Mouse (Mus musculus) spleen, postnatal 10 days (tissue): ENCODE results near the gene Hand2.

Experiments
- DNase-seq, 2 experiments: peaks; one replicate each; pipeline ENCODE4 v3.0.0; 2021 to 2022; ENCODE audit warnings: low spot score in 2 of 2

Hand2 gene

GRCm38 (mm10) chr8:57324671-57325070 is 3.9 kb downstream of the Hand2 start:
- no peak for DNase-seq

GRCm38 (mm10) chr8:57325111-57325891 is 4.5 kb downstream of the Hand2 start:
- no peak for DNase-seq

- DNase-seq: no peak
These were observed 5.6 kb downstream of the Hand2 start for GRCm38 (mm10) chr8:57326091-57327065.

- no peak for DNase-seq
These were observed 6.7 kb downstream of the Hand2 start for GRCm38 (mm10) chr8:57327281-57328160.

GRCm38 (mm10) chr8:57328161-57328920 is 7.6 kb downstream of the Hand2 start:
- DNase-seq: no peak

- no peak for DNase-seq
These were observed 8.2 kb downstream of the Hand2 start for GRCm38 (mm10) chr8:57328931-57329341.

- no peak for DNase-seq
These were observed 9.3 kb downstream of the Hand2 start for GRCm38 (mm10) chr8:57330106-57330505.

- DNase-seq: no peak
These were observed 11.2 kb downstream of the Hand2 start for GRCm38 (mm10) chr8:57331727-57332630.

- DNase-seq: no peak
These were observed 12.1 kb downstream of the Hand2 start for GRCm38 (mm10) chr8:57332676-57333482.

GRCm38 (mm10) chr8:57333483-57333770 is 12.6 kb downstream of the Hand2 start:
- DNase-seq: no peak

GRCm38 (mm10) chr8:57333795-57334551 is 13.2 kb downstream of the Hand2 start:
- no peak for DNase-seq

GRCm38 (mm10) chr8:57334714-57335113 is 13.9 kb downstream of the Hand2 start:
- DNase-seq: no peak

GRCm38 (mm10) chr8:57337271-57338030 is 16.7 kb downstream of the Hand2 start:
- no peak for DNase-seq

GRCm38 (mm10) chr8:57339711-57340650 is 19.2 kb downstream of the Hand2 start:
- DNase-seq: no peak

- DNase-seq: no peak
These were observed 20.2 kb downstream of the Hand2 start for GRCm38 (mm10) chr8:57340840-57341540.

GRCm38 (mm10) chr8:57341541-57341840 is 20.7 kb downstream of the Hand2 start:
- no peak for DNase-seq
